Mouse (Mus musculus) MEL (cell line): ENCODE data around the gene Gpr22.

Source experiments
- CHD2 ChIP-seq: IDR thresholded peaks from 2 replicates; pipeline ENCODE4 v1.6.1; 2011; ENCODE audit warnings: low read length, improper control_type of control experiment
- CTCF ChIP-seq, 3 experiments: IDR thresholded peaks in 2 of 3; conservative IDR thresholded peaks in 1 of 3; 2 replicates each; pipeline ENCODE4 v1.5.1; 2011 to 2012; ENCODE audit warnings: low read length in 3 of 3, low read depth in 2 of 3, mild to moderate bottlenecking in 2 of 3, improper control_type of control experiment in 1 of 3, inconsistent platforms in 1 of 3, mixed read lengths in 1 of 3, moderate library complexity in 1 of 3; ENCODE audit not compliant: control insufficient read depth in 1 of 3, insufficient read depth in 1 of 3, poor library complexity in 1 of 3, severe bottlenecking in 1 of 3
- GATA1 ChIP-seq: IDR thresholded peaks from 2 replicates; pipeline ENCODE4 v1.6.1; 2011; ENCODE audit warnings: low read depth, low read length, improper control_type of control experiment
- MEF2A ChIP-seq: IDR thresholded peaks from 2 replicates; pipeline ENCODE4 v1.6.1; 2014; ENCODE audit warnings: low read depth, mild to moderate bottlenecking, inconsistent platforms, low read length, improper control_type of control experiment; ENCODE audit not compliant: poor library complexity, insufficient replicate concordance, severe bottlenecking; ENCODE audit errors: extremely low read depth
- POLR2A ChIP-seq, 2 experiments: IDR thresholded peaks; 2 replicates each; pipeline ENCODE4 v1.6.1; 2011 to 2012; ENCODE audit warnings: low read length in 2 of 2, mild to moderate bottlenecking in 2 of 2, control low read depth in 1 of 2, improper control_type of control experiment in 1 of 2, low read depth in 1 of 2, moderate library complexity in 1 of 2; ENCODE audit not compliant: control insufficient read depth in 1 of 2, insufficient read depth in 1 of 2, poor library complexity in 1 of 2

- TF ChIP-seq POLR2A (IDR thresholded peaks at IDR 0.05; ENCODE audit: control insufficient read depth in 1 of 2, insufficient read depth in 1 of 2, low read depth in 1 of 2, low read length in 2 of 2, poor library complexity in 1 of 2) (no peak), CTCF (IDR thresholded peaks at IDR 0.05 in 2 of 3, conservative IDR thresholded peaks at IDR 0.05 in 1 of 3; ENCODE audit: control insufficient read depth in 1 of 3, insufficient read depth in 1 of 3, low read depth in 2 of 3, low read length in 3 of 3, poor library complexity in 1 of 3, severe bottlenecking in 1 of 3) (no peak), MEF2A (no peak), GATA1 (no peak), CHD2 (no peak)
These were observed 16.4 kb upstream of the Gpr22 start for GRCm38 (mm10) chr12:31730126-31730525.
